Mouse (Mus musculus): ENCODE measurements around the gene Pcmtd2. TPM values are rescaled to one million over a fixed set of nuclear protein-coding genes. Genes with fewer than 3 reads are reported as not detected.

The Pcmtd2 gene
- polyA plus RNA-seq (2014; fragmentation: Illumina TruSeq; extraction: RNeasy Lipid Tissue Mini Kit (QIAGEN cat#74804); ENCODE audit: low replicate concordance): 137 TPM

GRCm38 (mm10) chr2:181837372-181838292 lies at the start of gene Pcmtd2:
Pcmtd2 (plus strand) TSS chr2:181837854.

GRCm38 (mm10) chr2:181863791-181864535 lies 26.3 kb downstream of the Pcmtd2 start, which contains the start of gene Polr3k:
Polr3k (plus strand) TSS chr2:181864337.

Other genes starting within 250 kb of the Pcmtd2 start
- gene Prpf6, start 246.0 kb upstream of the Pcmtd2 start, polyA plus RNA-seq (2014; fragmentation: Illumina TruSeq; extraction: RNeasy Lipid Tissue Mini Kit (QIAGEN cat#74804); ENCODE audit: low replicate concordance): 14.7 TPM
- gene Zfp512b, start 245.1 kb upstream of the Pcmtd2 start, polyA plus RNA-seq (2014; fragmentation: Illumina TruSeq; extraction: RNeasy Lipid Tissue Mini Kit (QIAGEN cat#74804); ENCODE audit: low replicate concordance): 0.93 TPM
- gene Samd10, start 238.6 kb upstream of the Pcmtd2 start, polyA plus RNA-seq (2014; fragmentation: Illumina TruSeq; extraction: RNeasy Lipid Tissue Mini Kit (QIAGEN cat#74804); ENCODE audit: low replicate concordance): 4.9 TPM
- gene Gm29797, start 180.8 kb upstream of the Pcmtd2 start, polyA plus RNA-seq (2014; fragmentation: Illumina TruSeq; extraction: RNeasy Lipid Tissue Mini Kit (QIAGEN cat#74804); ENCODE audit: low replicate concordance): not detected
- gene Sox18, start 166.2 kb upstream of the Pcmtd2 start, polyA plus RNA-seq (2014; fragmentation: Illumina TruSeq; extraction: RNeasy Lipid Tissue Mini Kit (QIAGEN cat#74804); ENCODE audit: low replicate concordance): not detected
- gene Tcea2, start 157.5 kb upstream of the Pcmtd2 start, polyA plus RNA-seq (2014; fragmentation: Illumina TruSeq; extraction: RNeasy Lipid Tissue Mini Kit (QIAGEN cat#74804); ENCODE audit: low replicate concordance): 0.19 TPM
- gene Rgs19, start 143.9 kb upstream of the Pcmtd2 start, polyA plus RNA-seq (2014; fragmentation: Illumina TruSeq; extraction: RNeasy Lipid Tissue Mini Kit (QIAGEN cat#74804); ENCODE audit: low replicate concordance): 5.3 TPM
- gene Lkaaear1, start 139.4 kb upstream of the Pcmtd2 start, polyA plus RNA-seq (2014; fragmentation: Illumina TruSeq; extraction: RNeasy Lipid Tissue Mini Kit (QIAGEN cat#74804); ENCODE audit: low replicate concordance): not detected
- gene Oprl1, start 122.8 kb upstream of the Pcmtd2 start, polyA plus RNA-seq (2014; fragmentation: Illumina TruSeq; extraction: RNeasy Lipid Tissue Mini Kit (QIAGEN cat#74804); ENCODE audit: low replicate concordance): not detected
- gene Myt1, start 74.5 kb upstream of the Pcmtd2 start, polyA plus RNA-seq (2014; fragmentation: Illumina TruSeq; extraction: RNeasy Lipid Tissue Mini Kit (QIAGEN cat#74804); ENCODE audit: low replicate concordance): 1.0 TPM
- gene Polr3k, start 26.5 kb downstream of the Pcmtd2 start, polyA plus RNA-seq (2014; fragmentation: Illumina TruSeq; extraction: RNeasy Lipid Tissue Mini Kit (QIAGEN cat#74804); ENCODE audit: low replicate concordance): 46.4 TPM
- gene Gm14496, start 153.3 kb downstream of the Pcmtd2 start, polyA plus RNA-seq (2014; fragmentation: Illumina TruSeq; extraction: RNeasy Lipid Tissue Mini Kit (QIAGEN cat#74804); ENCODE audit: low replicate concordance): not detected